18 mouse cellular contexts compared by ENCODE assay signal in the genomic region with DNA sequence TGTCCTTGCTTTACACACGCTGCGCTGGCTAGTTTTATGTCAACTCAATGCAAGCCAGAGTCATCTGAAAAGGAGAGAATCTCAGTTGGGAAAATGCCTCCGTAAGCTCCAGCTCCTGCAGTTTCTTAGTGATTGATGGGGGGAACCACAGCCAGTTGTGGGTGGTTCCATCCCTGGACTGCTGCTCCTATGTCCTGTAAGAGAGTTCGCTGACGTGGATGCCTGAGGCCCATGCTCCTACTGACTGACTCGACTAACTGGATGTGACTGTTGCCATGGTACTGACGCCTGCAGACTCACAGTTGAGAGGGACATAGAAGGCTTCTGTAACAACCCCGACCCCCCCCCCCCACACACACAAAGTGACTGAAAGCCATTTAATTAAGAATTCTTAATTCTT. TPM values are rescaled to one million over a fixed set of nuclear protein-coding genes. Genes with fewer than 3 reads are reported as not detected.
DNase-seq lines count a peak whose midpoint lies in the region; ATAC-seq and TF ChIP-seq lines count a peak whose summit lies in the region.
"Had no signal": no experiment of that assay in that cellular context is flagged by ENCODE, and none has a peak within 500 bp of the region (broad histone marks: within the 10 kb centered on the region; RNA-seq: fewer than 3 reads in every experiment).

No protein-coding gene starts in this region.

- peaks cover 39% of the 10 kb centered on the region for H3K36me3 ChIP-seq in kidney, embryonic 14.5 days (ENCODE audit: control insufficient read depth, insufficient read depth, low read length)
- peaks cover 67% of the 10 kb centered on the region for H3K36me3 ChIP-seq in kidney, embryonic 15.5 days

- TF ChIP-seq CTCF in cerebellum, adult 2 months (IDR thresholded peaks at IDR 0.05; ENCODE audit: borderline replicate concordance, insufficient read depth, low read depth, low read length), result no peak

- 52% methylated on average over 8 of the region's 8 CpGs for WGBS in kidney, embryonic 14.5 days
- WGBS in kidney, embryonic 15.5 days, result 56% methylated on average over 8 of the region's 8 CpGs
- 48% methylated on average over 8 of the region's 8 CpGs for WGBS in cerebellum, adult 2 months

- H3K9me3 ChIP-seq in kidney, embryonic 14.5 days (ENCODE audit: control insufficient read depth, low read length), result no peaks in the 10 kb centered on the region
- H3K9me3 ChIP-seq in kidney, embryonic 15.5 days (replicated peaks), result no peaks in the 10 kb centered on the region
- H3K9me3 ChIP-seq: heart, embryonic 12.5 days; stomach, embryonic 15.5 days had no signal

- ATAC-seq in kidney, embryonic 14.5 days (ENCODE audit: low FRiP score, low TSS enrichment), result 0 out of 2 replicates have a peak, but pooled peaks have one; percentile 56
- peak; percentile 69; the same call in 1 of the 2 replicates for ATAC-seq in kidney, embryonic 15.5 days (replicated peaks; ENCODE audit: low FRiP score)
- ATAC-seq: CD4-positive, CD25-positive, alpha-beta regulatory T cell, adult 4 months; forebrain, embryonic 14.5 days; midbrain, embryonic 16.5 days had no signal

- H3K4me2 ChIP-seq in kidney, embryonic 14.5 days (replicated peaks; ENCODE audit: low read depth, low read length), result no peak overlapping the region
- no peak overlapping the region for H3K4me2 ChIP-seq in kidney, embryonic 15.5 days
- H3K4me2 ChIP-seq: heart, embryonic 12.5 days; liver, embryonic 11.5 days; stomach, embryonic 15.5 days had no signal

- no peak overlapping the region for H3K9ac ChIP-seq in kidney, embryonic 14.5 days (ENCODE audit: low read depth, low read length)
- no peak overlapping the region for H3K9ac ChIP-seq in kidney, embryonic 15.5 days
- H3K9ac ChIP-seq: heart, embryonic 12.5 days; stomach, embryonic 15.5 days had no signal

- DNase-seq in adrenal gland, adult 2 months, result peak; percentile 53
- no peak for DNase-seq in adrenal gland, adult 18-20 months (ENCODE audit: low spot score in 2 of 2)
- no peak for DNase-seq in kidney, adult 18-20 months
- DNase-seq in retina, embryonic 14.5 days (ENCODE audit: low spot score), result peak; percentile 59
- no peak for DNase-seq in layer of hippocampus, postnatal 10 days (ENCODE audit: low spot score in 2 of 2)
- DNase-seq in cerebellum, adult 2 months, result no peak
- DNase-seq: adrenal gland, adult 8-10 months; left cerebral cortex, postnatal 4 days; lung, adult 2 months had no signal

- H3K27ac ChIP-seq in kidney, embryonic 14.5 days (ENCODE audit: low read depth, low read length), result no peak overlapping the region
- H3K27ac ChIP-seq in kidney, embryonic 15.5 days, result no peak overlapping the region
- no peak overlapping the region for H3K27ac ChIP-seq in cerebellum, adult 2 months (ENCODE audit: insufficient read depth, low read length)
- H3K27ac ChIP-seq: layer of hippocampus, adult 2 months; stomach, embryonic 15.5 days had no signal

- peaks cover 11% of the 10 kb centered on the region; the same call in 1 of the 2 replicates for H3K4me1 ChIP-seq in kidney, embryonic 14.5 days (ENCODE audit: control insufficient read depth, insufficient read depth, low read length)
- H3K4me1 ChIP-seq in kidney, embryonic 15.5 days, result peaks cover 29% of the 10 kb centered on the region
- H3K4me1 ChIP-seq in cerebellum, adult 2 months (ENCODE audit: control insufficient read depth, insufficient read depth, low read length), result peaks cover 35% of the 10 kb centered on the region

- H3K4me3 ChIP-seq in kidney, embryonic 14.5 days (ENCODE audit: low read length), result no peak overlapping the region
- H3K4me3 ChIP-seq in kidney, embryonic 15.5 days (replicated peaks), result no peak overlapping the region
- no peak overlapping the region for H3K4me3 ChIP-seq in cerebellum, adult 2 months (replicated peaks; ENCODE audit: insufficient read depth, low read depth, low read length)
- H3K4me3 ChIP-seq: heart, embryonic 12.5 days; layer of hippocampus, adult 2 months; stomach, embryonic 15.5 days had no signal

- no peaks in the 10 kb centered on the region for H3K27me3 ChIP-seq in kidney, embryonic 14.5 days (ENCODE audit: control insufficient read depth, insufficient read depth, low read length)
- no peaks in the 10 kb centered on the region for H3K27me3 ChIP-seq in kidney, embryonic 15.5 days
- H3K27me3 ChIP-seq in cerebellum, adult 2 months (ENCODE audit: control insufficient read depth, insufficient read depth, low read length), result no peaks in the 10 kb centered on the region
- H3K27me3 ChIP-seq: heart, embryonic 12.5 days; stomach, embryonic 15.5 days had no signal

- no peak for TF ChIP-seq POLR2A in cerebellum, adult 2 months (IDR thresholded peaks at IDR 0.05; ENCODE audit: borderline replicate concordance, insufficient read depth, low read length)

RNA-seq across cellular contexts. Expression of a gene that starts 11.2 kb away (rescaled TPM):
- 10 to 100 TPM; 37.0 to 62.2 TPM for total RNA-seq in adrenal gland, adult 2 months (2021)
- 74.9 and 88.3 TPM in 2 replicates for polyA plus RNA-seq in adrenal gland, adult 2 months (2012; rRNA removed)
- 10 to 100 TPM; 47.8 to 55.9 TPM for total RNA-seq in adrenal gland, adult 18-20 months (2021)
- 72.8 and 72.9 TPM in 2 replicates for polyA plus RNA-seq in kidney, embryonic 14.5 days (2014; fragmentation: Nextera tagmentation; extraction: Ambion mirVana)
- polyA plus RNA-seq in kidney, embryonic 15.5 days (2015; fragmentation: Nextera tagmentation; extraction: Ambion mirVana), result 65.4 and 67.7 TPM in 2 replicates
- total RNA-seq in layer of hippocampus, postnatal 10 days (2021), result 10 to 100 TPM; 22.9 to 25.5 TPM
- 58.3 and 62.7 TPM in 2 replicates for polyA plus RNA-seq in cerebellum, adult 2 months (2012; rRNA removed)

RNA-seq across cellular contexts. Expression of a gene that starts 37.5 kb away (rescaled TPM):
- total RNA-seq in adrenal gland, adult 2 months (2021), result 10 to 100 TPM; 36.9 to 53.7 TPM
- polyA plus RNA-seq in adrenal gland, adult 2 months (2012; rRNA removed), result 13.2 and 16.0 TPM in 2 replicates
- 10 to 100 TPM; 44.3 to 54.0 TPM for total RNA-seq in adrenal gland, adult 18-20 months (2021)
- polyA plus RNA-seq in kidney, embryonic 14.5 days (2014; fragmentation: Nextera tagmentation; extraction: Ambion mirVana), result 34.3 and 35.8 TPM in 2 replicates
- 36.0 and 38.2 TPM in 2 replicates for polyA plus RNA-seq in kidney, embryonic 15.5 days (2015; fragmentation: Nextera tagmentation; extraction: Ambion mirVana)
- total RNA-seq in layer of hippocampus, postnatal 10 days (2021), result 10 to 100 TPM; 26.1 to 27.4 TPM
- 21.5 and 21.9 TPM in 2 replicates for polyA plus RNA-seq in cerebellum, adult 2 months (2012; rRNA removed)

RNA-seq across cellular contexts. Expression of a gene that starts 46.6 kb away (rescaled TPM):
- total RNA-seq in adrenal gland, adult 2 months (2021), result 10 to 100 TPM; 17.7 to 20.1 TPM
- 38.3 and 40.9 TPM in 2 replicates for polyA plus RNA-seq in adrenal gland, adult 2 months (2012; rRNA removed)
- total RNA-seq in adrenal gland, adult 18-20 months (2021), result 10 to 100 TPM; 21.6 to 22.9 TPM
- 15.7 and 25.0 TPM in 2 replicates for polyA plus RNA-seq in kidney, embryonic 14.5 days (2014; fragmentation: Nextera tagmentation; extraction: Ambion mirVana)
- 21.8 and 24.2 TPM in 2 replicates for polyA plus RNA-seq in kidney, embryonic 15.5 days (2015; fragmentation: Nextera tagmentation; extraction: Ambion mirVana)
- total RNA-seq in layer of hippocampus, postnatal 10 days (2021), result 10 to 100 TPM; 13.3 to 16.8 TPM
- polyA plus RNA-seq in cerebellum, adult 2 months (2012; rRNA removed), result 16.6 and 16.7 TPM in 2 replicates

RNA-seq across cellular contexts. Expression of a gene that starts 56.4 kb away (rescaled TPM):
- 10 to 100 TPM; 38.7 to 82.4 TPM for total RNA-seq in adrenal gland, adult 2 months (2021)
- 27.7 and 43.5 TPM in 2 replicates for polyA plus RNA-seq in adrenal gland, adult 2 months (2012; rRNA removed)
- 10 to 100 TPM; 21.4 to 81.1 TPM for total RNA-seq in adrenal gland, adult 18-20 months (2021)
- polyA plus RNA-seq in kidney, embryonic 14.5 days (2014; fragmentation: Nextera tagmentation; extraction: Ambion mirVana), result 45.3 and 78.4 TPM in 2 replicates
- polyA plus RNA-seq in kidney, embryonic 15.5 days (2015; fragmentation: Nextera tagmentation; extraction: Ambion mirVana), result 72.5 and 79.3 TPM in 2 replicates
- total RNA-seq in layer of hippocampus, postnatal 10 days (2021), result 1 to 10 TPM; 3.9 to 7.1 TPM
- 3.3 and 4.5 TPM in 2 replicates for polyA plus RNA-seq in cerebellum, adult 2 months (2012; rRNA removed)

Comparison
In these comparisons a context has a peak if more than half of its experiments do, and no peak if none do; other contexts are left out.
1. DNase-seq: peak in adrenal gland, adult 2 months (single experiment) and retina, embryonic 14.5 days (single experiment); none in adrenal gland, adult 18-20 months (0 of 2), kidney, adult 18-20 months (single experiment), layer of hippocampus, postnatal 10 days (0 of 2) and cerebellum, adult 2 months (0 of 2).